Mouse (Mus musculus): ENCODE measurements around the gene Msmo1. TPM values are rescaled to one million over a fixed set of nuclear protein-coding genes. Genes with fewer than 3 reads are reported as not detected.
A peak's percentile ranks its signal among the peaks of the same experiment; 100 is the strongest.

The Msmo1 gene
- total and polyA plus RNA-seq, 3 experiments: 4.1 to 9.6 (median 6.6) TPM

GRCm38 (mm10) chr8:64711544-64711943 lies 22.0 kb downstream of the Msmo1 start:
- H3K4me1 ChIP-seq (ENCODE audit: control insufficient read depth, insufficient read depth, low read length): no peaks in the 10 kb centered on the region
- no peak for TF ChIP-seq POLR2A (IDR thresholded peaks at IDR 0.05; ENCODE audit: insufficient read depth, low read depth, low read length)
- no peak for TF ChIP-seq EP300 (IDR thresholded peaks at IDR 0.05; ENCODE audit: insufficient read depth, low read depth, low read length)
- TF ChIP-seq CTCF (IDR thresholded peaks at IDR 0.05): no peak
- WGBS: 5% methylated on average over 1 of the region's 1 CpGs
- H3K27ac ChIP-seq: no peak overlapping the region
- H3K79me2 ChIP-seq (replicated peaks; ENCODE audit: control insufficient read depth, insufficient read depth, low read length): no peaks in the 10 kb centered on the region
- H3K27me3 ChIP-seq (ENCODE audit: control insufficient read depth, insufficient read depth, low read length): no peaks in the 10 kb centered on the region
- no peak overlapping the region for H3K4me3 ChIP-seq
- no peak overlapping the region for H3K9ac ChIP-seq (ENCODE audit: low read depth, low read length)
- no peaks in the 10 kb centered on the region for H3K36me3 ChIP-seq (ENCODE audit: control insufficient read depth, insufficient read depth, low read length)
- no peak for DNase-seq
- intact Hi-C loops (cut with DNase I): no loop called here

DNA sequence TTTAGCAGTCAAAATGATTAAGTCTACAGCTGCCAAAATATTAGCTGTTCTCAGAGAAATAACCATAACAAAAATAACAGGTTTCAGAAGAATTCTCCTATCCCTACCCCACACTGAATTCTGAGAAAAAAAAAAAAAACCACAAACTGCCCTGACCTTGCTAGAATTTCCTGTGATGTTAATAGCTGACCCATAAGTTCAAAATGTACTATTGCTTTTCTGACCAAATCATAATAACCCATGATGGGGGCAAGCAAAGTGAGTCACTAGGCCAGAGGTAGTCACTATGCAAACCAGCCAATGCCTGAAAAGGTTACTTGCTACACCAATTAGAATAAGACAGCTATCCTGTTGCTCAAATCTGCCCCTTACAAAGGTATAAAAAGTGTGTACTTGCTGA lies 26.1 kb downstream of the Msmo1 start:
- H3K4me3 ChIP-seq: no peak overlapping the region
- no peak for TF ChIP-seq EP300 (IDR thresholded peaks at IDR 0.05; ENCODE audit: insufficient read depth, low read depth, low read length)
- TF ChIP-seq POLR2A (IDR thresholded peaks at IDR 0.05; ENCODE audit: insufficient read depth, low read depth, low read length): no peak
- TF ChIP-seq CTCF (IDR thresholded peaks at IDR 0.05): no peak
- intact Hi-C loops (cut with DNase I): no loop called here
- no peaks in the 10 kb centered on the region for H3K36me3 ChIP-seq (ENCODE audit: control insufficient read depth, insufficient read depth, low read length)
- H3K79me2 ChIP-seq (replicated peaks; ENCODE audit: control insufficient read depth, insufficient read depth, low read length): no peaks in the 10 kb centered on the region
- no peak overlapping the region for H3K27ac ChIP-seq
- no peaks in the 10 kb centered on the region for H3K4me1 ChIP-seq (ENCODE audit: control insufficient read depth, insufficient read depth, low read length)
- no peaks in the 10 kb centered on the region for H3K27me3 ChIP-seq (ENCODE audit: control insufficient read depth, insufficient read depth, low read length)
- no peak for DNase-seq
- no peak overlapping the region for H3K9ac ChIP-seq (ENCODE audit: low read depth, low read length)

- 67% methylated on average over 1 of the region's 1 CpGs for WGBS
- H3K27me3 ChIP-seq (ENCODE audit: control insufficient read depth, insufficient read depth, low read length): no peaks in the 10 kb centered on the region
- intact Hi-C loops (cut with DNase I): no loop called here
- no peaks in the 10 kb centered on the region for H3K36me3 ChIP-seq (ENCODE audit: control insufficient read depth, insufficient read depth, low read length)
- no peak for DNase-seq
- H3K27ac ChIP-seq: no peak overlapping the region
- no peak overlapping the region for H3K4me3 ChIP-seq
- H3K79me2 ChIP-seq (replicated peaks; ENCODE audit: control insufficient read depth, insufficient read depth, low read length): no peaks in the 10 kb centered on the region
- no peaks in the 10 kb centered on the region for H3K4me1 ChIP-seq (ENCODE audit: control insufficient read depth, insufficient read depth, low read length)
- no peak for TF ChIP-seq CTCF (IDR thresholded peaks at IDR 0.05)
- TF ChIP-seq EP300 (IDR thresholded peaks at IDR 0.05; ENCODE audit: insufficient read depth, low read depth, low read length): no peak
- H3K9ac ChIP-seq (ENCODE audit: low read depth, low read length): no peak overlapping the region
These were observed 30.4 kb downstream of the Msmo1 start for GRCm38 (mm10) chr8:64703191-64703590.

DNA sequence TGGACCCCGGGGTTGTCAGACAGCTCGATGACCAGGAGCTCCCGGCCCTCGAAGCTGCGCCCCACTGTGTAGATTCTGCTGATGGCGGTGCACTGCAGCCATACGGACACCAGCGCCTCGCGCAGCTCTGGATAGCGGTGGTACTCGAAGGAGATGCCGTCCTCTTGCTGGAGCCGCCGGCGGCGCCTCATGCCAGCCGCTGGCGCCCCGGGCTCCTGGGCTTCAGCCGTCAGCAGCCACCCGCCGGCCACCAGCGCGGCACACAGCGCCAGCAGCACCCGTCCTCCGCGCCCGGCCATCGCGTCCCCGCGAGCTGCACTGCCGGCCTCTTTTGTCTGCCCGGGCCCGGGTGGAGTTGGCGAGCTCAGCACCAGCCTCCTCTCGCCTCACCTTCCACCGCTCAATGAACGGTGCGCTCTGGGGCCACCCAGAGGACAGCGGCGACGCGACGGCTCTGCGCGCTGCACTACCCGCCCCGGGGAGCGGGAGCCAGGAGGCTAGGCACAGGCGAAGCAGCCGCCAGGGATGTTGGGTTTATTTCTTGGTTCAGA lies 40.9 kb downstream of the Msmo1 start, which contains the start of gene Cpe:
Gene Cpe (minus strand): TSS at position 404 of the 551 bp plus-strand sequence.
- Histone ChIP-seq H3K27me3 (ENCODE audit: control insufficient read depth, insufficient read depth, low read length) (no peaks in the 10 kb centered on the region), H3K27ac (peak within 1 kb of the TSS; percentile 80), H3K4me1 (ENCODE audit: control insufficient read depth, insufficient read depth, low read length) (peaks cover 6% of the 10 kb centered on the region; the same call in 1 of the 2 replicates), H3K36me3 (ENCODE audit: control insufficient read depth, insufficient read depth, low read length) (peaks cover 2% of the 10 kb centered on the region), H3K4me3 (peak within 1 kb of the TSS; percentile 61), H3K79me2 (replicated peaks; ENCODE audit: control insufficient read depth, insufficient read depth, low read length) (no peaks in the 10 kb centered on the region), H3K9ac (ENCODE audit: low read depth, low read length) (peak within 1 kb of the TSS; percentile 67)
- TF ChIP-seq EP300 (IDR thresholded peaks at IDR 0.05; ENCODE audit: insufficient read depth, low read depth, low read length) (0 out of 2 replicates have a peak, but pooled peaks have one; percentile 44), POLR2A (IDR thresholded peaks at IDR 0.05; ENCODE audit: insufficient read depth, low read depth, low read length) (peak; percentile 47; the same call in 1 of the 2 replicates), CTCF (IDR thresholded peaks at IDR 0.05) (peak; percentile 83)
- peak; percentile 84 to 87 for DNase-seq
- intact Hi-C loops (cut with DNase I): loop anchor here (1.0 to 5.0 kb wide), 4 partner anchors 40 to 250 kb away; partner anchors contain the start of gene Msmo1
- under 1% methylated on average over 54 of the region's 54 CpGs for WGBS

DNA sequence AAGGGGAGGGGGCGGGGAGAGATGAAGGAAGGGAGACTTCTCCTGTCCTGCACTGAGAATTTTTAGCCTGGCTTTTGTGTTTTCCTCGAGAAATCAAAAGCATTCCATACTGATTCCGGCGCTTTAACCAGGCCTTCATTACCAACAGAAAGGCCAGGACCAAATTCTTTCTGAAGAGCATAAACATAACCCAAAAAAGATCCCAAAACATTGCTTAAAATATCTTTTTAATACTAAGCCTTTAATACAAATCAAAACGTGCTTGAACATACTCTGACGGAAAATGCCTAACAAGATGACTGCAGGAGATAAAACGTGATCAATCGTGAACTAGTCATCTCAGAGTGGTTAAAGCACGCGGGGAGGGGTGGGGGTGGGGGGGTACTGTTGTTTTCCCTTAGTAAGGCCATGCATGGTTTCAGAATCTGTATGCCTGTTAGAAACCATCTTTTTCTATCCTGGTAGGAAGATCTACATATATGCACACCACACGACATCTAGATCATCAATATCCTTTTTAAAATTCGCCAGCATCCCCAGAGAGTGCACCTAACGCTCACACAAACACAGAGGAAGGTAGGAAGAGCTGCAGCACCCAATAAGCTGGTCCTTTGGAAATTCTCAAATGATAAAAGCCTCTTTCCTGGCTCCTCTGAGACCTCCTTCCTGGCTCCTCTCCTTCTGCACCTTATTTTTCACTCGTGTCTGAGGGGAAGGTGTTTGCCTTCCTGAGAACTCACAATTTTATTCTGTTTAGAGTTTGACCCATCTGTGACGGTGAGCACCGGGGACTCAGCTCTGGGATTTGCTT lies 41.8 kb downstream of the Msmo1 start:
- Histone ChIP-seq H3K36me3 (ENCODE audit: control insufficient read depth, insufficient read depth, low read length) (peaks cover 2% of the 10 kb centered on the region), H3K4me3 (peak overlapping the region; percentile 61), H3K27me3 (ENCODE audit: control insufficient read depth, insufficient read depth, low read length) (no peaks in the 10 kb centered on the region), H3K27ac (peak overlapping the region; percentile 80), H3K4me1 (ENCODE audit: control insufficient read depth, insufficient read depth, low read length) (peaks cover 6% of the 10 kb centered on the region; the same call in 1 of the 2 replicates), H3K9ac (ENCODE audit: low read depth, low read length) (peak overlapping the region; percentile 67), H3K79me2 (replicated peaks; ENCODE audit: control insufficient read depth, insufficient read depth, low read length) (no peaks in the 10 kb centered on the region)
- DNase-seq: no peak
- TF ChIP-seq CTCF (IDR thresholded peaks at IDR 0.05) (no peak), POLR2A (IDR thresholded peaks at IDR 0.05; ENCODE audit: insufficient read depth, low read depth, low read length) (no peak), EP300 (IDR thresholded peaks at IDR 0.05; ENCODE audit: insufficient read depth, low read depth, low read length) (no peak)
- intact Hi-C loops (cut with DNase I): loop anchor here (1.0 to 5.0 kb wide), 3 partner anchors 41 to 251 kb away; partner anchors contain the start of gene Msmo1
- WGBS: 23% methylated on average over 16 of the region's 16 CpGs

GRCm38 (mm10) chr8:64690845-64691244 lies 42.7 kb downstream of the Msmo1 start:
- 68% methylated on average over 6 of the region's 6 CpGs for WGBS
- no peak overlapping the region for H3K27ac ChIP-seq

More at GRCm38 (mm10) chr8:64690845-64691244, 42.7 kb downstream of the Msmo1 start:
- no peak overlapping the region for H3K9ac ChIP-seq (ENCODE audit: low read depth, low read length)
- H3K4me1 ChIP-seq (ENCODE audit: control insufficient read depth, insufficient read depth, low read length): peaks cover 6% of the 10 kb centered on the region; the same call in 1 of the 2 replicates
- no peak overlapping the region for H3K4me3 ChIP-seq
- no peak for TF ChIP-seq CTCF (IDR thresholded peaks at IDR 0.05)
- no peak for TF ChIP-seq POLR2A (IDR thresholded peaks at IDR 0.05; ENCODE audit: insufficient read depth, low read depth, low read length)
- TF ChIP-seq EP300 (IDR thresholded peaks at IDR 0.05; ENCODE audit: insufficient read depth, low read depth, low read length): no peak
- H3K79me2 ChIP-seq (replicated peaks; ENCODE audit: control insufficient read depth, insufficient read depth, low read length): no peaks in the 10 kb centered on the region
- DNase-seq: no peak
- H3K36me3 ChIP-seq (ENCODE audit: control insufficient read depth, insufficient read depth, low read length): peaks cover 2% of the 10 kb centered on the region
- no peaks in the 10 kb centered on the region for H3K27me3 ChIP-seq (ENCODE audit: control insufficient read depth, insufficient read depth, low read length)
- intact Hi-C loops (cut with DNase I): loop anchor here (5.0 kb wide), 2 partner anchors 41 to 251 kb away; partner anchors contain the start of gene Msmo1

All from heart, adult 2 months (tissue).